ENCODE assay signal across 24 mouse cellular contexts in genomic region chr3:46828676-46829075, GRCm38 (mm10).
A peak's percentile ranks its signal among the peaks of the same experiment; 100 is the strongest.
DNase-seq lines count a peak whose midpoint lies in the region; ATAC-seq and TF ChIP-seq lines count a peak whose summit lies in the region.
"Had no signal": no experiment of that assay in that cellular context is flagged by ENCODE, and none has a peak within 500 bp of the region (broad histone marks: within the 10 kb centered on the region; RNA-seq: fewer than 3 reads in every experiment).

No protein-coding gene starts in this region.

- 61% methylated on average over 3 of the region's 3 CpGs for WGBS in embryonic facial prominence, embryonic 14.5 days
- WGBS in embryonic facial prominence, embryonic 10.5 days, result 80% methylated on average over 3 of the region's 3 CpGs
- 79% methylated on average over 3 of the region's 3 CpGs for WGBS in stomach, postnatal 0 days

- ATAC-seq in embryonic facial prominence, embryonic 14.5 days (ENCODE audit: low read depth), result no peak
- ATAC-seq in stomach, postnatal 0 days (ENCODE audit: low FRiP score, low TSS enrichment), result no peak
- ATAC-seq: forebrain, embryonic 14.5 days; forebrain, embryonic 16.5 days had no signal

- no peaks in the 10 kb centered on the region for H3K27me3 ChIP-seq in embryonic facial prominence, embryonic 14.5 days (replicated peaks; ENCODE audit: control insufficient read depth, insufficient read depth, low read length)
- H3K27me3 ChIP-seq in embryonic facial prominence, embryonic 10.5 days (replicated peaks; ENCODE audit: low read depth, poor library complexity, severe bottlenecking), result no peaks in the 10 kb centered on the region
- no peaks in the 10 kb centered on the region for H3K27me3 ChIP-seq in myocyte (ENCODE audit: control insufficient read depth, insufficient read depth, insufficient read length)
- H3K27me3 ChIP-seq in stomach, postnatal 0 days (ENCODE audit: control insufficient read depth, insufficient read depth, low read length), result no peaks in the 10 kb centered on the region
- H3K27me3 ChIP-seq: embryonic facial prominence, embryonic 12.5 days; embryonic facial prominence, embryonic 15.5 days; forebrain, embryonic 12.5 days had no signal

- DNase-seq in embryonic facial prominence, embryonic 14.5 days (ENCODE audit: low spot score), result peak; percentile 7
- no peak for DNase-seq in embryonic facial prominence, embryonic 10.5 days (ENCODE audit: low spot score)
- peak; percentile 4 for DNase-seq in retina, postnatal 1 day
- no peak for DNase-seq in retina, embryonic 14.5 days (ENCODE audit: low spot score)
- peak; percentile 2 for DNase-seq in NIH3T3 (ENCODE audit: low read depth)
- no peak for DNase-seq in layer of hippocampus, adult 18-20 months (ENCODE audit: low spot score in 2 of 2)
- no peak for DNase-seq in stomach, postnatal 0 days (ENCODE audit: low spot score)
- DNase-seq: adrenal gland, adult 2 months; adrenal gland, postnatal 10 days; adrenal gland, postnatal 25 days; cerebellum, adult 11-12 months; cerebellum, adult 8-10 months; cerebellum, adult 9-11 months; cerebellum, postnatal 14 days; cerebellum, postnatal 36 days; embryo, embryonic 11 days had no signal

- no peaks in the 10 kb centered on the region for H3K4me1 ChIP-seq in embryonic facial prominence, embryonic 14.5 days (ENCODE audit: control insufficient read depth, insufficient read depth, low read length)
- no peaks in the 10 kb centered on the region for H3K4me1 ChIP-seq in embryonic facial prominence, embryonic 10.5 days
- no peaks in the 10 kb centered on the region for H3K4me1 ChIP-seq in stomach, postnatal 0 days (replicated peaks; ENCODE audit: control insufficient read depth, insufficient read depth)
- H3K4me1 ChIP-seq: embryonic facial prominence, embryonic 12.5 days; embryonic facial prominence, embryonic 15.5 days; forebrain, embryonic 10.5 days; forebrain, embryonic 12.5 days had no signal

- TF ChIP-seq POLR2A in myocyte (IDR thresholded peaks at IDR 0.05; ENCODE audit: insufficient read length, low read depth), result no peak

- no peaks in the 10 kb centered on the region for H3K36me3 ChIP-seq in embryonic facial prominence, embryonic 14.5 days (ENCODE audit: control insufficient read depth, insufficient read depth, low read length)
- no peaks in the 10 kb centered on the region for H3K36me3 ChIP-seq in embryonic facial prominence, embryonic 10.5 days (replicated peaks)
- no peaks in the 10 kb centered on the region for H3K36me3 ChIP-seq in myocyte (ENCODE audit: control insufficient read depth, insufficient read depth)
- H3K36me3 ChIP-seq in stomach, postnatal 0 days (ENCODE audit: control insufficient read depth, insufficient read depth, low read length), result no peaks in the 10 kb centered on the region
- H3K36me3 ChIP-seq: embryonic facial prominence, embryonic 12.5 days; embryonic facial prominence, embryonic 15.5 days; forebrain, embryonic 10.5 days; forebrain, embryonic 12.5 days had no signal

- H3K27ac ChIP-seq in embryonic facial prominence, embryonic 14.5 days (replicated peaks; ENCODE audit: low read depth, low read length), result no peak overlapping the region
- no peak overlapping the region for H3K27ac ChIP-seq in embryonic facial prominence, embryonic 10.5 days (replicated peaks)
- no peak overlapping the region for H3K27ac ChIP-seq in stomach, postnatal 0 days (replicated peaks)
- H3K27ac ChIP-seq: embryonic facial prominence, embryonic 12.5 days; embryonic facial prominence, embryonic 15.5 days; forebrain, embryonic 10.5 days; forebrain, embryonic 12.5 days had no signal

- no peak overlapping the region for H3K4me3 ChIP-seq in embryonic facial prominence, embryonic 14.5 days (ENCODE audit: low read depth, low read length)
- no peak overlapping the region for H3K4me3 ChIP-seq in embryonic facial prominence, embryonic 10.5 days
- H3K4me3 ChIP-seq in myocyte, result no peak overlapping the region
- H3K4me3 ChIP-seq in stomach, postnatal 0 days (ENCODE audit: low read depth, low read length), result no peak overlapping the region
- H3K4me3 ChIP-seq: embryonic facial prominence, embryonic 12.5 days; embryonic facial prominence, embryonic 15.5 days; erythroblast, embryonic 14.5 days; forebrain, embryonic 10.5 days; forebrain, embryonic 12.5 days had no signal

- H3K9me3 ChIP-seq in embryonic facial prominence, embryonic 14.5 days (ENCODE audit: control insufficient read depth, low read length), result no peaks in the 10 kb centered on the region
- H3K9me3 ChIP-seq in embryonic facial prominence, embryonic 10.5 days, result no peaks in the 10 kb centered on the region
- H3K9me3 ChIP-seq in stomach, postnatal 0 days (ENCODE audit: control insufficient read depth, low read length), result no peaks in the 10 kb centered on the region
- H3K9me3 ChIP-seq: embryonic facial prominence, embryonic 12.5 days; embryonic facial prominence, embryonic 15.5 days; forebrain, embryonic 10.5 days; forebrain, embryonic 12.5 days had no signal

- no peaks in the 10 kb centered on the region for H3K79me2 ChIP-seq in myocyte (ENCODE audit: control insufficient read depth, insufficient read depth)

- H3K4me2 ChIP-seq in embryonic facial prominence, embryonic 14.5 days (ENCODE audit: low read depth, low read length), result no peak overlapping the region
- peak overlapping the region; percentile 34 for H3K4me2 ChIP-seq in myocyte (ENCODE audit: low read depth)
- H3K4me2 ChIP-seq in stomach, postnatal 0 days (replicated peaks; ENCODE audit: low read depth), result no peak overlapping the region
- H3K4me2 ChIP-seq: embryonic facial prominence, embryonic 12.5 days; embryonic facial prominence, embryonic 15.5 days; forebrain, embryonic 12.5 days had no signal

- no peak overlapping the region for H3ac ChIP-seq in myocyte (ENCODE audit: control insufficient read depth, insufficient read length)

- no peak for TF ChIP-seq CTCF in stomach, postnatal 0 days (IDR thresholded peaks at IDR 0.05; ENCODE audit: low read depth)

- H3K9ac ChIP-seq in embryonic facial prominence, embryonic 14.5 days (ENCODE audit: low read depth, low read length), result no peak overlapping the region
- no peak overlapping the region for H3K9ac ChIP-seq in stomach, postnatal 0 days (ENCODE audit: low read length)
- H3K9ac ChIP-seq: embryonic facial prominence, embryonic 12.5 days; embryonic facial prominence, embryonic 15.5 days; forebrain, embryonic 12.5 days had no signal

- TF ChIP-seq EP300 in stomach, postnatal 0 days (optimal IDR thresholded peaks at IDR 0.05), result no peak

TF ChIP-seq in myocyte, 11 proteins besides CTCF, POLR2A, EP300 and RAD21:
- no peak for TF ChIP-seq TCF3 (IDR thresholded peaks at IDR 0.05; ENCODE audit: insufficient read length, low read depth)
- TF ChIP-seq CEBPB (IDR thresholded peaks at IDR 0.05; ENCODE audit: insufficient read depth, poor library complexity, severe bottlenecking), result peak; percentile 87

Comparison
In these comparisons a context has a peak if more than half of its experiments do, and no peak if none do; other contexts are left out.
1. DNase-seq: peak in embryonic facial prominence, embryonic 14.5 days (single experiment), retina, postnatal 1 day (single experiment) and NIH3T3 (single experiment); none in embryonic facial prominence, embryonic 10.5 days (single experiment), retina, embryonic 14.5 days (single experiment), layer of hippocampus, adult 18-20 months (0 of 2) and stomach, postnatal 0 days (single experiment).